Mouse (Mus musculus) thymus, adult 2 months (tissue): ENCODE results near the gene Sbk2.

Experiments used
- CTCF ChIP-seq: fragments of 200-500 bp; IDR thresholded peaks from 2 replicates; pipeline ENCODE4 v1.5.1; 2012; ENCODE audit warnings: mild to moderate bottlenecking, control low read depth, low read length, moderate library complexity, borderline replicate concordance; ENCODE audit not compliant: control insufficient read depth, poor library complexity, insufficient read depth; ENCODE audit errors: extremely low read depth
- POLR2A ChIP-seq: fragments of 200-500 bp; IDR thresholded peaks from 2 replicates; pipeline ENCODE4 v1.6.1; 2012; ENCODE audit warnings: mild to moderate bottlenecking, low read length, control low read depth, moderate library complexity; ENCODE audit not compliant: control insufficient read depth, poor library complexity, insufficient read depth; ENCODE audit errors: extremely low read depth

- TF ChIP-seq CTCF (no peak), POLR2A (no peak)
Measured at GRCm38 (mm10) chr7:4926849-4927248, 37.4 kb downstream of the Sbk2 start.
